Mouse (Mus musculus) cortical plate, adult 2 months (tissue): ENCODE measurements at regions not wholly inside any gene's neighbourhood (a gene's known extent, or its start where the extent isn't known, plus 50 kb on each side); places are given as distances from the start of the nearest gene placed in this dataset.

Experiments used
- H3K27ac ChIP-seq: fragments of 200-500 bp; 2 replicates; pipeline ENCODE4 v1.5.1; 2012; ENCODE audit warnings: low read length, control low read depth, inconsistent platforms; ENCODE audit not compliant: insufficient read depth
- H3K4me1 ChIP-seq: fragments of 200-500 bp; 2 replicates; pipeline ENCODE4 v1.6.1; 2011; ENCODE audit warnings: low read length; ENCODE audit not compliant: control insufficient read depth, insufficient read depth
- H3K4me3 ChIP-seq: fragments of 200-500 bp; 2 replicates; pipeline ENCODE4 v1.5.1; 2011; ENCODE audit warnings: mild to moderate bottlenecking, low read length, control low read depth; ENCODE audit not compliant: insufficient read depth
- CTCF ChIP-seq: fragments of 200-500 bp; IDR thresholded peaks from 2 replicates; pipeline ENCODE4 v1.5.1; 2011; ENCODE audit warnings: mild to moderate bottlenecking, control low read depth, low read length; ENCODE audit not compliant: insufficient read depth; ENCODE audit errors: extremely low read depth
- POLR2A ChIP-seq: fragments of 200-500 bp; IDR thresholded peaks from 2 replicates; pipeline ENCODE4 v1.6.1; 2011; ENCODE audit warnings: mild to moderate bottlenecking, low read length, control low read depth; ENCODE audit not compliant: insufficient read depth; ENCODE audit errors: extremely low read depth

DNA sequence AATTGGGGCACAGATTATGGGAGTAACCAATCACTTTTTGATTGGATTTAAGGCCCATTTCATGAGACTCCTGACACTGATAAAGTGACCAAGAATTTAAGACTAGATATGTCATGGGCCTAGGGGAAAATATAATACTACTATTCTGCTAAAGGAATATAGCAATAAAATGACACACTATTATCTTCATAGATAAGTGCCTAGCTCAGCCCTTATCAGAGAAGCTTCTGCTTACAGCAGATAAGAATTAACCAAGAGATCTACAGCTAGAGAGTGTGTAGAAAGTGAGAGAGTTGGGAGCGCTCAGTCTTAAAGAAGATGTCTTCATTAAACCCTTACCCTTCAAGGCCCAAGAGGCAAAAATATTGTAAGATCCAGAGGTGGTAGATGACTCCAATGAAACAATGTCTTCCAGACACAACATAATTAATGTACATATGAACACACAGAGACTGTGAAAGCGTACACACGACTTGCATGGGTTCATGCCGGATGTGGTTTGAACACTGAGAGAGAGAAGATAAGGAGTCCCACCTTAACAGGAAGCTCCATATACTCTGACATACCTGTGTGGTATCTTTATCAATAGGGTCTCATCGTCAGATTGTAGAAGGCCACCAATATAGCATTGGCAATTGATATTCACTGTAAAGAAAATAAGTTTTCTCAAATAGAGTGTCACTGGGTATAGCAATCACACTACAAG is 252.1 kb downstream of the Gsdmc2 start:
- TF ChIP-seq CTCF (no peak), POLR2A (no peak)
- no peaks in the 10 kb centered on the region for H3K4me1 ChIP-seq
- H3K27ac ChIP-seq = no peak overlapping the region
- no peak overlapping the region for H3K4me3 ChIP-seq

DNA sequence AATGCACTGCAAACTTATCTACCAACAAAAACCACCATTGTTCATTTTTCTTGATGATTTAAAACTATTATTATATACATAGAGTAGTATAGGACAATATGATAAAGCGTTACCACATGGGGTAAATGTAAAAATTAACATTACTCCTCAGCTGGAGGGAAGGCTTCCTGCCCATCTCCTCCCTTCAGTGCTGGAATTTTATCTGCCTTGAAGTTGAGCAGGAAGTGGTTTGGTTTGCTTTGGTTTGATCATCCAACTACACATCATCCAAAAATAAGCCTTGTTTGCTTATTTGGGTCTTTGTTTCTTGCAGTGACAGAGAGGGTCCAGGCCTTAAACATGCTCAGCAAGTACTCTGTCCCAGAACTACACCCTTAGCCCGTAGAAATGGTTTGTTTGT is 285.7 kb downstream of the Gsdmc2 start:
- TF ChIP-seq POLR2A = no peak
- no peak for TF ChIP-seq CTCF
- no peak overlapping the region for H3K4me3 ChIP-seq
- H3K4me1 ChIP-seq = no peaks in the 10 kb centered on the region
- no peak overlapping the region for H3K27ac ChIP-seq

DNA sequence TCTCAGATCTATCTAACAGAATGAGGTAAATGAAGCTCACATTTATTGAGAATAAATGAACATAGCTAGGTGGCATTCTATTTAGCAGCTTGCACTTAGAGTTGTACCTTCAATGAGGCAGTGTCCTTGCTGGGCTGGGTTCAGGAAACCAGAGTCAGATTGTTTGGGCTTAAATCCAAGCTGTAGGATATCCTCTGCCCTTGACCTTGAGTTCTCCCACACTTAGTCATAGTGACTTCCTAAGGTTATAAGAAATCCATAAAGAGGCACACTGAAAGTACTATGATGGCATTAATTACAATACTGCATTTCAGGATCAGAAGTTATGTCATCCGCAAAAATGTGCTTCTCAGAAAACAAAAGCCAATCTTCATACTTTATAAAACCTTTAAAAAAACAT is 286.3 kb downstream of the Gsdmc2 start:
- no peak for TF ChIP-seq CTCF
- TF ChIP-seq POLR2A = no peak
- Histone ChIP-seq H3K4me3 (no peak overlapping the region), H3K27ac (no peak overlapping the region), H3K4me1 (no peaks in the 10 kb centered on the region)

DNA sequence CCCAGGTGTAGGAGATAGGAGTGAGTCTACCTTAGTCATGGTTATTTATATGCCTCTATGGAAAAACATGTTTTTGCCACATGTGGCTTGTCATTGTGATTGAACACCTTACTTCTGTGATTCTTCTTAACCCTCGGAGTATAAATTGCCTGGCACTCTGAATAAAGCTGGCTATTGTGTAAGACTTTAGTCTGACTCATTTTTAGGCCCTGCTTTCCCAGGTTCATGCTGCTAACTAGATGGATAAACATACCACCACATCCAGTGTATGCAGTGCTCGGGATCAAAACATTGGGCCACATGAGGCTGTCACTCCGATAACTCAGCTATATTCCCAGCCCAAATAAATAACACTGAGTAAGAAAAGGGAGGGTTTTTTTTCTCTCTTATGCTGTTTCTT is 287.2 kb downstream of the Gsdmc2 start:
- TF ChIP-seq CTCF (no peak), POLR2A (no peak)
- H3K4me3 ChIP-seq = no peak overlapping the region
- no peaks in the 10 kb centered on the region for H3K4me1 ChIP-seq
- H3K27ac ChIP-seq = no peak overlapping the region

DNA sequence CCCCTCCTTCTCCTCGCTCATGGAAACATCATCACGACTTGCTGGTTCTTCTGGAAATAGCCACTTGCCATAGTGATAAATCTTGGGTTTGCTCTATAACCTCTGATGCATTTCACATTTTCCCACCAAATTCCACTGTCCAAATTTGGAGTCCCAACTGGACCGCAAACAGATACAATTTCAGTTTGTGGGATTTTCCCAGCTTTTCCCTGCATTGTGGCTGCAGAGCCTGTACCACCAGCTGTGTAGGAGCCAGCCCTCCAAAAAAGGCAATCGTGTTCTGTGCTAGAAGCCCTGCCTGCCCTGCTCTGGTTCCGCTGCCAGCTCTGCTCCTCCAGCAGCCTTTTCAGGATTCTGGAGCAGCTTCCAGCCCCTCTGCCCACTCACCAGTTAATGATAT is 291.4 kb downstream of the Gsdmc2 start:
- H3K27ac ChIP-seq = no peak overlapping the region
- TF ChIP-seq POLR2A (no peak), CTCF (no peak)
- no peaks in the 10 kb centered on the region for H3K4me1 ChIP-seq
- H3K4me3 ChIP-seq = no peak overlapping the region

DNA sequence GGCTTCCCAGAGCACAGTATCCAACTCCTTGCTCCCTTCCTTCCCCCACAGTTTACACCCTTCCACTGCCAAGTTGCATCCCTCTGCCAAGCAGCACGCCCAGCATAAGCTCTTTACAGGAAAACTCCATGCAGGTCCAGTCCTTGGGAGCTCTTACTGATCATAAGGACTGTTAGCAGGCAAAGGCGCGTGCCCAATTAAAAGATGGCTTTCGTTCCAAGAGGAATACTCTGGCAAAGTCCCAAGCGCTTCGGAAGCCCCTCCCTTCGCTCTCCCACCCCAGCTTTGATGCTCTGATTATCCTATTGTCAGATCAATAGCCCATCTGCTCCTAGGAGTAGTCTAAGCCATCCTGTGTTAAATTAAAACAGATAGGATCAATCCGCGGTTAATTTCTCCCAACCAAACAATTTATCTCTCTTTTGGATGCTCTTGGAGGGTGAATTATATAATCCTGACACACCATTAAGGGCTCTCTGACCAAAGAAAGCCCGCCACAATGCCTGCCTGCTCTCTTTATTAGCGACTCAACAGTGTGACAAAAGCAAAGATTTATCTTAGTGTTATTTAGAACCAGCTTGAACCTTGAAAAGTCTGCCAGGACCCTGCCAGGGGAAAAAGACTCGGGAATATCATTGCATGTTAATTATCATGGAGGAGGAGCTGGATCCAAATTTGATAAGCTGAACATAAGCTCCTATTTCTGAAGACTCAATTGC is 312.5 kb downstream of the Gsdmc2 start:
- Histone ChIP-seq H3K27ac (no peak overlapping the region), H3K4me3 (no peak overlapping the region), H3K4me1 (no peaks in the 10 kb centered on the region; the same call in 1 of the 2 replicates)
- no peak for TF ChIP-seq POLR2A

DNA sequence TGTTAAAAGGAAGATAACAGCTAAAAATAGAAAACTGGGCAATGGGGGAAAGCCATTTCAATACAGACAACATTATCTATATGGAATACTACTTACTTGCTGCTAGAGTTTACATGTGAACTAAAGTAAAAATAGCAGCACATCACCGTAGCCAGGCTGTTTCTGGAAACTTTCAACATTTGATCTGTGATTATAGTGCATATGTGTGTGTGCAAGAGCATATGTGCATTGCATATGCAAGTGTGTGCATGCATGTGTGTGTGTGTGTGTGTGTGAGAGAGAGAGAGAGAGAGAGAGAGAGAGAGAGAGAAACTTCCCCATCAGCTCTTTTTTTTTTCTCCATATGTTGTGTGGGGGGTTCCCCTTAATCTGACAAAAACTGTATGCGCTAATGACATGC is 317.7 kb downstream of the Gsdmc2 start:
- no peak overlapping the region for H3K27ac ChIP-seq
- H3K4me3 ChIP-seq = no peak overlapping the region
- TF ChIP-seq POLR2A = no peak
- TF ChIP-seq CTCF = no peak
- H3K4me1 ChIP-seq = no peaks in the 10 kb centered on the region; the same call in 1 of the 2 replicates

DNA sequence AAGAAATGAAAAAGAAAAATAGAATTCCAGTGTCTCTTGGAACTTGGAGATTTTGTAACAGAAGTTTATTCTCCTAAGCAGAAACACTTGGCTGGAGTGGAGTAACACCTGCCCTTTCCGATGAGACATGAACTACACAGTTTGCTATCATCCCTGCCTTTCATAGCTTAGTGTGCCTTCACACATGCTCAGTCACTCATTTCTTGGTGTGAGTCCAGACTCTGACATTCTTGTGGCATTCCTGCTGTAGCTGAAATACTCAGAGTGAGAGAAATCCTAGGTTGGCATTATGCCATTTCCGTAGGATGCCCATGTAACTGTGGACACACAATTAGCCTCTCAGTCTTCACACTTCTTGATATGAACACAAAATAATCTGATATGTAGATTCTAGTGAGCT is 318.2 kb downstream of the Gsdmc2 start:
- Histone ChIP-seq H3K4me3 (no peak overlapping the region), H3K4me1 (no peaks in the 10 kb centered on the region; the same call in 1 of the 2 replicates), H3K27ac (no peak overlapping the region)
- TF ChIP-seq POLR2A (no peak), CTCF (no peak)

DNA sequence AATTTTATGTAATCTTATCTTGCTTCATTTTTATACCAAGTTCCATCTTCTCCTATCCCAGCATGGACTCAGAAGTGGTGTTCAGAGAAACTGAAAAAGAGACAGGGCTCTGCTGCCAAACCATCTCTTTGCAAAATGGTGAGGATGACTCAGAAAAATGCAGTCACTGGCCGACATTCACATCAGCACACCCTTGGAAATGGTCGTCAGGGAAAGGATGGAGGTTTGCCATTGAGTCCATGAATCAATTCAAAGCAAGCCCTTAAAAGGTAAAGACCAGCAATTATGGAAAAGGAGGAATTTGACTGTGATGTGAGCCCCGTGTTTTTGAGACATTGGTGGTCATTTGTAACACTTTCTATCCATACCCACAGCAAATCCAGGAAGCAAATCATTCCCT is 327.7 kb downstream of the Gsdmc2 start:
- TF ChIP-seq CTCF (no peak), POLR2A (no peak)
- Histone ChIP-seq H3K4me1 (no peaks in the 10 kb centered on the region), H3K27ac (no peak overlapping the region), H3K4me3 (no peak overlapping the region)

DNA sequence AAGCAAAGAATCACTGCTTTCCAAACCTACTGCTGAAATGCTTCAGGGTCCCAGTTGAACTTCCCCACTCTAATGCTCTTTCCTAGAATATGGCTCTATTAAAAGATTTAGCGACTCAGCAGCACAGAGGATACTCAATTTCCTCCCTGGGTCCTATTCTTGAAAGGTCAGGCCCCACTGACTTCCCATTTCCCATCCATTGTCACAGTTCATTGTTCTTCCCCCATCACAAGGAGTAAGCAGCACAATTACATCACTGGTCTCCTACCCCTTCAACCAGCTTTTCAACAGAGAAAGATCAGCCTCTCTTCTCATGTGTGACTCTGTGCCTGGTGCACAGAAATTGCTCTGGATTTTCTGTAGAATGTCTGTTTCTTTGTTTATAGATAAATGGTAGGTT is 344.5 kb downstream of the Gsdmc2 start:
- no peak for TF ChIP-seq CTCF
- TF ChIP-seq POLR2A = no peak
- no peak overlapping the region for H3K4me3 ChIP-seq
- no peaks in the 10 kb centered on the region for H3K4me1 ChIP-seq
- H3K27ac ChIP-seq = no peak overlapping the region
